Comparison of ENCODE assay signal across 20 mouse cellular contexts in the genomic region with DNA sequence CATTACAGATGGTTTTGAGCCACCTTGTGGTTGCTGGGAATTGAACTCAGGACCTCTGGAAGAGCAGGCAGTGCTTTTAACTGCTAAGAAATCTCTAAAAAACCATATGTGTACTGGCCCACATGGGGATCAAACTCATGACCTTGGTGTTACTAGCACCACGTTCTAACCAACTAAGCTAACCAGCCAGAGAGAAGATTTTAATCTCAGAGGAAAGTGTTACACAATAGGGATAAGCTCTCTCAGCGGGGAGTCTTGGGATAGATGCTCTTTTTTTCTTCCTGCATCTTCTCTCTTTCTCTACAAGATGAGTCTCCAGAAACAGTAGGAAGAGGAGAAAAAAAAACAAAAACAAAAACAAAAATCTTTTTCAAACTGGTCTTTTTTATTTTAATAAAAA. TPM values are rescaled to one million over a fixed set of nuclear protein-coding genes. Genes with fewer than 3 reads are reported as not detected.
A peak's percentile ranks its signal among the peaks of the same experiment; 100 is the strongest.
DNase-seq lines count a peak whose midpoint lies in the region; ATAC-seq and TF ChIP-seq lines count a peak whose summit lies in the region.
"Had no signal": no experiment of that assay in that cellular context is flagged by ENCODE, and none has a peak within 500 bp of the region (broad histone marks: within the 10 kb centered on the region; RNA-seq: fewer than 3 reads in every experiment).

No protein-coding gene starts in this region.

- 72% methylated on average over 2 of the region's 2 CpGs for WGBS in heart, embryonic 11.5 days (ENCODE audit: insufficient replicate concordance)
- 44% methylated on average over 2 of the region's 2 CpGs for WGBS in liver, embryonic 15.5 days (ENCODE audit: insufficient replicate concordance)

- H3K36me3 ChIP-seq in heart, embryonic 11.5 days (ENCODE audit: control insufficient read depth, insufficient read depth, low read length): no peaks in the 10 kb centered on the region
- H3K36me3 ChIP-seq in MEL (ENCODE audit: control insufficient read depth in 1 of 2, insufficient read depth in 2 of 2, low read length in 2 of 2): peaks cover 0 to 12% of the 10 kb centered on the region in 2 experiments; a peak in 2 of 4 replicates
- H3K36me3 ChIP-seq in liver, embryonic 15.5 days (replicated peaks): peaks cover 11% of the 10 kb centered on the region
- H3K36me3 ChIP-seq: embryonic facial prominence, embryonic 12.5 days; forebrain, embryonic 15.5 days; heart, embryonic 13.5 days; hindbrain, embryonic 15.5 days had no signal

- no peak for TF ChIP-seq RAD21 in MEL (IDR thresholded peaks at IDR 0.05; ENCODE audit: low read depth, low read length)

- no peaks in the 10 kb centered on the region for H3K9me3 ChIP-seq in heart, embryonic 11.5 days (replicated peaks; ENCODE audit: control insufficient read depth, low read length)
- no peaks in the 10 kb centered on the region for H3K9me3 ChIP-seq in MEL (replicated peaks; ENCODE audit: insufficient read depth, low read length)
- no peaks in the 10 kb centered on the region for H3K9me3 ChIP-seq in liver, embryonic 15.5 days (replicated peaks)
- H3K9me3 ChIP-seq: embryonic facial prominence, embryonic 12.5 days; forebrain, embryonic 15.5 days; G1E; heart, embryonic 13.5 days; hindbrain, embryonic 15.5 days had no signal

- no peak for ATAC-seq in heart, embryonic 11.5 days (replicated peaks; ENCODE audit: insufficient number of reproducible peaks, low FRiP score, low TSS enrichment)
- ATAC-seq in liver, embryonic 15.5 days (ENCODE audit: insufficient read depth): no peak
- ATAC-seq: forebrain, embryonic 15.5 days; Patski had no signal

- H3K79me2 ChIP-seq in MEL (ENCODE audit: control insufficient read depth, insufficient read depth, low read length, poor library complexity): no peaks in the 10 kb centered on the region

- H3K27ac ChIP-seq in heart, embryonic 11.5 days (ENCODE audit: low read depth, low read length): no peak overlapping the region
- no peak overlapping the region for H3K27ac ChIP-seq in MEL (ENCODE audit: control insufficient read depth, low read depth, low read length)
- 0 out of 2 replicates have a peak overlapping the region, but pooled peaks have one; percentile 94 for H3K27ac ChIP-seq in liver, embryonic 15.5 days (replicated peaks)
- H3K27ac ChIP-seq: embryonic facial prominence, embryonic 12.5 days; forebrain, embryonic 15.5 days; heart, embryonic 13.5 days; hindbrain, embryonic 15.5 days had no signal

- H3K4me2 ChIP-seq in heart, embryonic 11.5 days: no peak overlapping the region
- H3K4me2 ChIP-seq in liver, embryonic 15.5 days: no peak overlapping the region
- H3K4me2 ChIP-seq: embryonic facial prominence, embryonic 12.5 days; forebrain, embryonic 15.5 days; heart, embryonic 13.5 days; hindbrain, embryonic 15.5 days had no signal

- no peak overlapping the region for H3K9ac ChIP-seq in heart, embryonic 11.5 days (ENCODE audit: low read depth, low read length)
- H3K9ac ChIP-seq in MEL (ENCODE audit: control insufficient read depth, low read depth, low read length, poor library complexity, severe bottlenecking): no peak overlapping the region
- H3K9ac ChIP-seq in liver, embryonic 15.5 days: no peak overlapping the region
- H3K9ac ChIP-seq: embryonic facial prominence, embryonic 12.5 days; forebrain, embryonic 15.5 days; heart, embryonic 13.5 days; hindbrain, embryonic 15.5 days had no signal

- peak; percentile 39 for DNase-seq in heart, adult 11 months
- DNase-seq in retina, postnatal 1 day: peak; percentile 24
- no peak for DNase-seq in retina, embryonic 14.5 days (ENCODE audit: low spot score)
- no peak for DNase-seq in MEL (ENCODE audit: low read depth, low spot score)
- DNase-seq in lung, postnatal 25 days (ENCODE audit: low spot score): no peak
- no peak for DNase-seq in frontal cortex, postnatal 25 days (ENCODE audit: low spot score in 2 of 2)
- DNase-seq: adrenal gland, adult 8-10 months; adrenal gland, postnatal 36 days; cerebellum, adult 2 months; cerebellum, postnatal 10 days; gastrocnemius, postnatal 14 days; heart, postnatal 36 days had no signal

- TF ChIP-seq EP300 in MEL (IDR thresholded peaks at IDR 0.05; ENCODE audit: low read depth in 1 of 2, low read length in 2 of 2): no peak

- no peaks in the 10 kb centered on the region for H3K27me3 ChIP-seq in heart, embryonic 11.5 days (ENCODE audit: control insufficient read depth, insufficient read depth, low read length)
- H3K27me3 ChIP-seq in MEL (ENCODE audit: control insufficient read depth in 1 of 2, insufficient read depth in 2 of 2, low read length in 2 of 2): no peaks in the 10 kb centered on the region
- no peaks in the 10 kb centered on the region for H3K27me3 ChIP-seq in liver, embryonic 15.5 days
- H3K27me3 ChIP-seq: embryonic facial prominence, embryonic 12.5 days; forebrain, embryonic 15.5 days; heart, embryonic 13.5 days; hindbrain, embryonic 15.5 days; Patski had no signal

- H3K4me3 ChIP-seq in heart, embryonic 11.5 days (ENCODE audit: low read depth, low read length): no peak overlapping the region
- H3K4me3 ChIP-seq in MEL (ENCODE audit: control insufficient read depth in 1 of 2, insufficient read depth in 1 of 2, low read depth in 2 of 2, low read length in 2 of 2): no peak overlapping the region
- H3K4me3 ChIP-seq in liver, embryonic 15.5 days (replicated peaks): no peak overlapping the region
- H3K4me3 ChIP-seq: embryonic facial prominence, embryonic 12.5 days; forebrain, embryonic 15.5 days; heart, embryonic 13.5 days; hindbrain, embryonic 15.5 days had no signal

- TF ChIP-seq CTCF in MEL (IDR thresholded peaks at IDR 0.05 in 2 of 3, conservative IDR thresholded peaks at IDR 0.05 in 1 of 3; ENCODE audit: control insufficient read depth in 1 of 3, insufficient read depth in 1 of 3, low read depth in 2 of 3, low read length in 3 of 3, poor library complexity in 1 of 3, severe bottlenecking in 1 of 3): no peak

- no peaks in the 10 kb centered on the region for H3K4me1 ChIP-seq in heart, embryonic 11.5 days (ENCODE audit: control insufficient read depth, insufficient read depth, low read length)
- peaks cover 0 to 8% of the 10 kb centered on the region in 2 experiments; a peak in 2 of 4 replicates for H3K4me1 ChIP-seq in MEL (ENCODE audit: control insufficient read depth in 1 of 2, insufficient read depth in 2 of 2, low read length in 2 of 2)
- peaks cover 25% of the 10 kb centered on the region for H3K4me1 ChIP-seq in liver, embryonic 15.5 days (replicated peaks)
- H3K4me1 ChIP-seq: embryonic facial prominence, embryonic 12.5 days; forebrain, embryonic 15.5 days; heart, embryonic 13.5 days; hindbrain, embryonic 15.5 days had no signal

- no peak for TF ChIP-seq POLR2A in MEL (IDR thresholded peaks at IDR 0.05; ENCODE audit: control insufficient read depth in 1 of 2, insufficient read depth in 1 of 2, low read depth in 1 of 2, low read length in 2 of 2, poor library complexity in 1 of 2)

TF ChIP-seq in MEL, 35 proteins besides CTCF, POLR2A, EP300 and RAD21:
- TF ChIP-seq TBP (IDR thresholded peaks at IDR 0.05; ENCODE audit: low read depth, low read length) (peak; percentile 86), ETS1 (IDR thresholded peaks at IDR 0.05; ENCODE audit: low read depth, low read length) (no peak)

RNA-seq across cellular contexts. Expression of a gene that starts 10.5 kb away (rescaled TPM):
- 1.5 and 2.4 TPM in 2 replicates for polyA plus RNA-seq in heart, embryonic 11.5 days (2014; fragmentation: Nextera tagmentation; extraction: Ambion mirVana)
- 237 and 340 TPM in 2 replicates for total RNA-seq in MEL (2012; rRNA removed)
- under 1 TPM in 1 of 2 experiments, not detected in 1; 0.49 TPM for polyA plus RNA-seq in MEL (2012; ENCODE audit: insufficient read depth in 1 of 2, insufficient read length in 2 of 2, low read depth in 1 of 2, low replicate concordance in 2 of 2, missing spikeins in 1 of 2)
- 1.8 and 1.9 TPM in 2 replicates for polyA plus RNA-seq in liver, embryonic 15.5 days (2015; fragmentation: Nextera tagmentation; extraction: Ambion mirVana)

RNA-seq across cellular contexts. Expression of a gene that starts 12.0 kb away (rescaled TPM):
- polyA plus RNA-seq in heart, embryonic 11.5 days (2014; fragmentation: Nextera tagmentation; extraction: Ambion mirVana): 8.4 and 11.1 TPM in 2 replicates
- total RNA-seq in MEL (2012; rRNA removed): 268 and 340 TPM in 2 replicates
- polyA plus RNA-seq in MEL (2012; ENCODE audit: insufficient read depth in 1 of 2, insufficient read length in 2 of 2, low read depth in 1 of 2, low replicate concordance in 2 of 2, missing spikeins in 1 of 2): 1 to 10 TPM in 1 of 2 experiments, not detected in 1; 1.6 TPM
- polyA plus RNA-seq in liver, embryonic 15.5 days (2015; fragmentation: Nextera tagmentation; extraction: Ambion mirVana): 24.7 and 26.6 TPM in 2 replicates

RNA-seq across cellular contexts. Expression of a gene that starts 29.0 kb away (rescaled TPM):
- 42.3 and 51.7 TPM in 2 replicates for polyA plus RNA-seq in heart, embryonic 11.5 days (2014; fragmentation: Nextera tagmentation; extraction: Ambion mirVana)
- 1,889 and 1,922 TPM in 2 replicates for total RNA-seq in MEL (2012; rRNA removed)
- polyA plus RNA-seq in MEL (2012; ENCODE audit: insufficient read depth in 1 of 2, insufficient read length in 2 of 2, low read depth in 1 of 2, low replicate concordance in 2 of 2, missing spikeins in 1 of 2): 10 to 100 TPM in 1 of 2 experiments, not detected in 1; 11.7 TPM
- polyA plus RNA-seq in liver, embryonic 15.5 days (2015; fragmentation: Nextera tagmentation; extraction: Ambion mirVana): 125 and 146 TPM in 2 replicates

RNA-seq across cellular contexts. Expression of a gene that starts 34.8 kb away (rescaled TPM):
- 2.9 and 4.6 TPM in 2 replicates for polyA plus RNA-seq in heart, embryonic 11.5 days (2014; fragmentation: Nextera tagmentation; extraction: Ambion mirVana)
- total RNA-seq in MEL (2012; rRNA removed): 150 and 212 TPM in 2 replicates
- 1 to 10 TPM in 1 of 2 experiments, not detected in 1; 1.4 TPM for polyA plus RNA-seq in MEL (2012; ENCODE audit: insufficient read depth in 1 of 2, insufficient read length in 2 of 2, low read depth in 1 of 2, low replicate concordance in 2 of 2, missing spikeins in 1 of 2)
- 6.0 and 7.4 TPM in 2 replicates for polyA plus RNA-seq in liver, embryonic 15.5 days (2015; fragmentation: Nextera tagmentation; extraction: Ambion mirVana)

RNA-seq across cellular contexts. Expression of a gene that starts 36.2 kb away (rescaled TPM):
- 0.44 and 1.3 TPM in 2 replicates for polyA plus RNA-seq in heart, embryonic 11.5 days (2014; fragmentation: Nextera tagmentation; extraction: Ambion mirVana)
- total RNA-seq in MEL (2012; rRNA removed): 924 and 1,082 TPM in 2 replicates
- under 1 TPM in 1 of 2 experiments, not detected in 1; 0.14 TPM for polyA plus RNA-seq in MEL (2012; ENCODE audit: insufficient read depth in 1 of 2, insufficient read length in 2 of 2, low read depth in 1 of 2, low replicate concordance in 2 of 2, missing spikeins in 1 of 2)
- polyA plus RNA-seq in liver, embryonic 15.5 days (2015; fragmentation: Nextera tagmentation; extraction: Ambion mirVana): 3.6 and 4.1 TPM in 2 replicates
- polyA plus RNA-seq: hindbrain, embryonic 15.5 days had no signal

Comparison
In these comparisons a context has a peak if more than half of its experiments do, and no peak if none do; other contexts are left out.
1. DNase-seq: peak in heart, adult 11 months (single experiment) and retina, postnatal 1 day (single experiment); none in retina, embryonic 14.5 days (single experiment), MEL (single experiment), lung, postnatal 25 days (single experiment) and frontal cortex, postnatal 25 days (0 of 2).